Mouse (Mus musculus): ENCODE data around the gene Rmnd5a. TPM values are rescaled to one million over a fixed set of nuclear protein-coding genes. Genes with fewer than 3 reads are reported as not detected.

The Rmnd5a gene
- polyA plus RNA-seq, 1 experiment from 2014 or later: 10.7 TPM

GRCm38 (mm10) chr6:71374311-71374829, 66.1 kb downstream of the Rmnd5a start:
- H3K9me3 ChIP-seq (ENCODE audit: control insufficient read depth, low read length): no peaks in the 10 kb centered on the region
- ATAC-seq (ENCODE audit: insufficient number of reproducible peaks, low FRiP score, low TSS enrichment, low read depth): no peak
- H3K4me2 ChIP-seq (ENCODE audit: low read depth, severe bottlenecking): no peak overlapping the region
- H3K36me3 ChIP-seq (ENCODE audit: control insufficient read depth, insufficient read depth, low read length): no peaks in the 10 kb centered on the region
- H3K4me1 ChIP-seq (ENCODE audit: control insufficient read depth, insufficient read depth, low read length): no peaks in the 10 kb centered on the region
- H3K4me3 ChIP-seq (ENCODE audit: low read depth, low read length): no peak overlapping the region
- DNase-seq (ENCODE audit: low spot score): no peak
- WGBS: 88% methylated on average over 19 of the region's 19 CpGs
- no peak overlapping the region for H3K9ac ChIP-seq (ENCODE audit: low read length)
- H3K27me3 ChIP-seq (ENCODE audit: control insufficient read depth, insufficient read depth, low read length): no peaks in the 10 kb centered on the region
- H3K27ac ChIP-seq (replicated peaks; ENCODE audit: low read depth, low read length): no peak overlapping the region

- no peak within 1 kb of the TSS for H3K4me3 ChIP-seq (ENCODE audit: low read depth, low read length)
- H3K27ac ChIP-seq (replicated peaks; ENCODE audit: low read depth, low read length): no peak within 1 kb of the TSS
- no peak within 1 kb of the TSS for H3K4me2 ChIP-seq (ENCODE audit: low read depth, severe bottlenecking)
- WGBS: 80% methylated on average over 14 of the region's 14 CpGs
- no peak within 1 kb of the TSS for H3K9ac ChIP-seq (ENCODE audit: low read length)
- ATAC-seq (ENCODE audit: insufficient number of reproducible peaks, low FRiP score, low TSS enrichment, low read depth): no peak
- H3K27me3 ChIP-seq (ENCODE audit: control insufficient read depth, insufficient read depth, low read length): no peaks in the 10 kb centered on the region
- H3K36me3 ChIP-seq (ENCODE audit: control insufficient read depth, insufficient read depth, low read length): no peaks in the 10 kb centered on the region
- H3K9me3 ChIP-seq (ENCODE audit: control insufficient read depth, low read length): no peaks in the 10 kb centered on the region
- H3K4me1 ChIP-seq (ENCODE audit: control insufficient read depth, insufficient read depth, low read length): no peaks in the 10 kb centered on the region
- no peak for DNase-seq (ENCODE audit: low spot score)
Observed at GRCm38 (mm10) chr6:71373249-71373775, 67.1 kb downstream of the Rmnd5a start, which contains the start of gene Cd8a. Cd8a (plus strand) TSS chr6:71373427.

GRCm38 (mm10) chr6:71372041-71372720, 68.3 kb downstream of the Rmnd5a start:
- no peak for ATAC-seq (ENCODE audit: insufficient number of reproducible peaks, low FRiP score, low TSS enrichment, low read depth)

GRCm38 (mm10) chr6:71371085-71371605, 69.3 kb downstream of the Rmnd5a start:
- no peak overlapping the region for H3K27ac ChIP-seq (replicated peaks; ENCODE audit: low read depth, low read length)
- H3K4me3 ChIP-seq (ENCODE audit: low read depth, low read length): no peak overlapping the region
- H3K36me3 ChIP-seq (ENCODE audit: control insufficient read depth, insufficient read depth, low read length): no peaks in the 10 kb centered on the region
- H3K27me3 ChIP-seq (ENCODE audit: control insufficient read depth, insufficient read depth, low read length): no peaks in the 10 kb centered on the region
- no peak overlapping the region for H3K9ac ChIP-seq (ENCODE audit: low read length)
- ATAC-seq (ENCODE audit: insufficient number of reproducible peaks, low FRiP score, low TSS enrichment, low read depth) (no peak), DNase-seq (ENCODE audit: low spot score) (no peak)
- no peaks in the 10 kb centered on the region for H3K9me3 ChIP-seq (ENCODE audit: control insufficient read depth, low read length)
- WGBS: 84% methylated on average over 5 of the region's 5 CpGs
- H3K4me2 ChIP-seq (ENCODE audit: low read depth, severe bottlenecking): no peak overlapping the region
- H3K4me1 ChIP-seq (ENCODE audit: control insufficient read depth, insufficient read depth, low read length): no peaks in the 10 kb centered on the region

More at GRCm38 (mm10) chr6:71372041-71372720, 68.3 kb downstream of the Rmnd5a start:
- Histone ChIP-seq H3K9me3 (ENCODE audit: control insufficient read depth, low read length) (no peaks in the 10 kb centered on the region), H3K4me2 (ENCODE audit: low read depth, severe bottlenecking) (no peak overlapping the region), H3K27me3 (ENCODE audit: control insufficient read depth, insufficient read depth, low read length) (no peaks in the 10 kb centered on the region), H3K9ac (ENCODE audit: low read length) (no peak overlapping the region), H3K4me1 (ENCODE audit: control insufficient read depth, insufficient read depth, low read length) (no peaks in the 10 kb centered on the region), H3K27ac (replicated peaks; ENCODE audit: low read depth, low read length) (no peak overlapping the region), H3K36me3 (ENCODE audit: control insufficient read depth, insufficient read depth, low read length) (no peaks in the 10 kb centered on the region), H3K4me3 (ENCODE audit: low read depth, low read length) (no peak overlapping the region)
- no peak for DNase-seq (ENCODE audit: low spot score)
- 88% methylated on average over 5 of the region's 5 CpGs for WGBS

- Histone ChIP-seq H3K9ac (ENCODE audit: low read length) (no peak overlapping the region), H3K4me1 (ENCODE audit: control insufficient read depth, insufficient read depth, low read length) (no peaks in the 10 kb centered on the region), H3K27me3 (ENCODE audit: control insufficient read depth, insufficient read depth, low read length) (no peaks in the 10 kb centered on the region), H3K36me3 (ENCODE audit: control insufficient read depth, insufficient read depth, low read length) (no peaks in the 10 kb centered on the region), H3K4me2 (ENCODE audit: low read depth, severe bottlenecking) (no peak overlapping the region), H3K9me3 (ENCODE audit: control insufficient read depth, low read length) (no peaks in the 10 kb centered on the region), H3K4me3 (ENCODE audit: low read depth, low read length) (no peak overlapping the region), H3K27ac (replicated peaks; ENCODE audit: low read depth, low read length) (no peak overlapping the region)
- DNase-seq (ENCODE audit: low spot score): no peak
- no peak for ATAC-seq (ENCODE audit: insufficient number of reproducible peaks, low FRiP score, low TSS enrichment, low read depth)
- WGBS: 86% methylated on average over 6 of the region's 6 CpGs
Observed at GRCm38 (mm10) chr6:71369416-71369815, 71.0 kb downstream of the Rmnd5a start.

- H3K4me2 ChIP-seq (ENCODE audit: low read depth, severe bottlenecking): no peak overlapping the region
- ATAC-seq (ENCODE audit: insufficient number of reproducible peaks, low FRiP score, low TSS enrichment, low read depth) (no peak), DNase-seq (ENCODE audit: low spot score) (no peak)
- no peaks in the 10 kb centered on the region for H3K4me1 ChIP-seq (ENCODE audit: control insufficient read depth, insufficient read depth, low read length)
- no peaks in the 10 kb centered on the region for H3K9me3 ChIP-seq (ENCODE audit: control insufficient read depth, low read length)
- H3K27ac ChIP-seq (replicated peaks; ENCODE audit: low read depth, low read length): no peak overlapping the region
- H3K4me3 ChIP-seq (ENCODE audit: low read depth, low read length): no peak overlapping the region
- 83% methylated on average over 2 of the region's 2 CpGs for WGBS
- no peak overlapping the region for H3K9ac ChIP-seq (ENCODE audit: low read length)
- no peaks in the 10 kb centered on the region for H3K36me3 ChIP-seq (ENCODE audit: control insufficient read depth, insufficient read depth, low read length)
- no peaks in the 10 kb centered on the region for H3K27me3 ChIP-seq (ENCODE audit: control insufficient read depth, insufficient read depth, low read length)
Observed at GRCm38 (mm10) chr6:71363995-71364394, 76.4 kb downstream of the Rmnd5a start.

GRCm38 (mm10) chr6:71361156-71361670, 79.2 kb downstream of the Rmnd5a start:
- Histone ChIP-seq H3K4me1 (ENCODE audit: control insufficient read depth, insufficient read depth, low read length) (no peaks in the 10 kb centered on the region), H3K4me2 (ENCODE audit: low read depth, severe bottlenecking) (no peak overlapping the region), H3K27ac (replicated peaks; ENCODE audit: low read depth, low read length) (no peak overlapping the region), H3K4me3 (ENCODE audit: low read depth, low read length) (no peak overlapping the region), H3K27me3 (ENCODE audit: control insufficient read depth, insufficient read depth, low read length) (no peaks in the 10 kb centered on the region), H3K9ac (ENCODE audit: low read length) (no peak overlapping the region), H3K36me3 (ENCODE audit: control insufficient read depth, insufficient read depth, low read length) (no peaks in the 10 kb centered on the region), H3K9me3 (ENCODE audit: control insufficient read depth, low read length) (no peaks in the 10 kb centered on the region)
- no peak for ATAC-seq (ENCODE audit: insufficient number of reproducible peaks, low FRiP score, low TSS enrichment, low read depth)
- 78% methylated on average over 10 of the region's 10 CpGs for WGBS
- no peak for DNase-seq (ENCODE audit: low spot score)

GRCm38 (mm10) chr6:71360751-71361150, 79.7 kb downstream of the Rmnd5a start:
- Histone ChIP-seq H3K4me2 (ENCODE audit: low read depth, severe bottlenecking) (no peak overlapping the region), H3K36me3 (ENCODE audit: control insufficient read depth, insufficient read depth, low read length) (no peaks in the 10 kb centered on the region), H3K9ac (ENCODE audit: low read length) (no peak overlapping the region), H3K27ac (replicated peaks; ENCODE audit: low read depth, low read length) (no peak overlapping the region), H3K27me3 (ENCODE audit: control insufficient read depth, insufficient read depth, low read length) (no peaks in the 10 kb centered on the region), H3K9me3 (ENCODE audit: control insufficient read depth, low read length) (no peaks in the 10 kb centered on the region), H3K4me3 (ENCODE audit: low read depth, low read length) (no peak overlapping the region), H3K4me1 (ENCODE audit: control insufficient read depth, insufficient read depth, low read length) (no peaks in the 10 kb centered on the region)
- ATAC-seq (ENCODE audit: insufficient number of reproducible peaks, low FRiP score, low TSS enrichment, low read depth) (no peak), DNase-seq (ENCODE audit: low spot score) (no peak)
- WGBS: 62% methylated on average over 5 of the region's 5 CpGs

All from limb, embryonic 11.5 days (tissue).